Mouse (Mus musculus): Measurements from ENCODE around the gene Itsn2. TPM values are rescaled to one million over a fixed set of nuclear protein-coding genes. Genes with fewer than 3 reads are reported as not detected.
"Not testable (repeated sequence)": the region's sequence is repeated elsewhere in the genome, so short reads cannot be mapped to it uniquely, and the experiment has no call there.

The Itsn2 gene
- polyA plus RNA-seq, 1 experiment from 2014 or later, result 41.2 TPM

DNA sequence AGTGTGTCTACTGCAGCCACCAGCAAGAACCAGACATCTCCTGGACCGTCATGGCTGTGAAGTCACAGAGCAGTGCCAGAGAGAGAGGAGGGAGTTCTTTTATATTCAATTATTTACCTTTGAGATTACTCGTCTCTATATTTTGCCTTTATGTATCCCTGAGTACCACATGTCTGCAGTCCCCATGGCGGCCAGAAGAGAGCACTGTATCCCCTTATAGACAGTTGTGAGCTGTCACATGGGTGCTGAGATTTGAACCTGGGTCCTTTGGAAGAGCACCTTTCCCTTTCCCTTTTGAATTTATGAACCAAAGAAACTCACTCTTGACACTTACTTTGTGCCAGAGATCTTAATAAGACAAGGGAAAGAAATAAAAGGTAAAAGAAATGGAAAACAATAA lies 136.7 kb downstream of the Itsn2 start:
- Histone ChIP-seq H3K9ac (ENCODE audit: low read depth, low read length) (no peak overlapping the region), H3K36me3 (ENCODE audit: control insufficient read depth, insufficient read depth, low read length) (no peaks in the 10 kb centered on the region), H3K4me1 (ENCODE audit: control insufficient read depth, insufficient read depth, low read length) (no peaks in the 10 kb centered on the region), H3K9me3 (replicated peaks; ENCODE audit: control insufficient read depth, low read length) (no peaks in the 10 kb centered on the region), H3K27ac (ENCODE audit: low read depth, low read length) (no peak overlapping the region), H3K4me3 (ENCODE audit: low read depth, low read length) (no peak overlapping the region), H3K4me2 (no peak overlapping the region), H3K27me3 (ENCODE audit: control insufficient read depth, insufficient read depth, low read length) (no peaks in the 10 kb centered on the region)
- WGBS (ENCODE audit: insufficient replicate concordance), result 85% methylated on average over 3 of the region's 3 CpGs
- ATAC-seq (replicated peaks; ENCODE audit: insufficient number of reproducible peaks, low FRiP score, low TSS enrichment), result no peak

GRCm38 (mm10) chr12:4731629-4732028 lies 139.2 kb downstream of the Itsn2 start:
- Histone ChIP-seq H3K9ac (ENCODE audit: low read depth, low read length) (no peak overlapping the region), H3K36me3 (ENCODE audit: control insufficient read depth, insufficient read depth, low read length) (no peaks in the 10 kb centered on the region), H3K4me1 (ENCODE audit: control insufficient read depth, insufficient read depth, low read length) (no peaks in the 10 kb centered on the region), H3K4me2 (no peak overlapping the region), H3K27me3 (ENCODE audit: control insufficient read depth, insufficient read depth, low read length) (no peaks in the 10 kb centered on the region), H3K4me3 (ENCODE audit: low read depth, low read length) (no peak overlapping the region), H3K27ac (ENCODE audit: low read depth, low read length) (no peak overlapping the region), H3K9me3 (replicated peaks; ENCODE audit: control insufficient read depth, low read length) (no peaks in the 10 kb centered on the region)
- no peak for ATAC-seq (replicated peaks; ENCODE audit: insufficient number of reproducible peaks, low FRiP score, low TSS enrichment)
- 63% methylated on average over 4 of the region's 4 CpGs for WGBS (ENCODE audit: insufficient replicate concordance)

DNA sequence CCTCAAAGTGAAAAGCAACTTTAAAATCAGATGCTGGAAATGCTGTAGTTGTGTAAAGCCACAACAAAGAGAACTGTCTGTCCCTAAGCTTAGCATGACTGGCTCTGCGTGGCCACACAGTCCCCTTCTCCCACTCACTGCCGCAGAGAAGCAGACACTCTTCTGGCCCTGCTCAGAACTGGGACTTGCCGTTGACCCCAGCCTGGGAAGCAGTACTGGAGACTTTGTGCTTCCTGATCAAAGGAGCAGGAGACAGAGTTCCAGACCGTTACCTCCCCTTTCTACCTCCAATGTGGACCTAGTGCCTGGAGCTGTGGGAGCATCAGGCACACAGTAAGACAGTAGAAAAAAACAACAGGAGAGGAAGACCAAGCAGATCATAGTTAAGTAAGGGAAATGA lies 139.9 kb downstream of the Itsn2 start:
- no peaks in the 10 kb centered on the region for H3K4me1 ChIP-seq (ENCODE audit: control insufficient read depth, insufficient read depth, low read length)
- no peaks in the 10 kb centered on the region for H3K36me3 ChIP-seq (ENCODE audit: control insufficient read depth, insufficient read depth, low read length)
- no peak overlapping the region for H3K9ac ChIP-seq (ENCODE audit: low read depth, low read length)
- no peak overlapping the region for H3K4me2 ChIP-seq
- no peaks in the 10 kb centered on the region for H3K27me3 ChIP-seq (ENCODE audit: control insufficient read depth, insufficient read depth, low read length)
- 54% methylated on average over 4 of the region's 4 CpGs for WGBS (ENCODE audit: insufficient replicate concordance)
- no peak overlapping the region for H3K27ac ChIP-seq (ENCODE audit: low read depth, low read length)
- H3K9me3 ChIP-seq (replicated peaks; ENCODE audit: control insufficient read depth, low read length), result no peaks in the 10 kb centered on the region
- no peak for ATAC-seq (replicated peaks; ENCODE audit: insufficient number of reproducible peaks, low FRiP score, low TSS enrichment)
- H3K4me3 ChIP-seq (ENCODE audit: low read depth, low read length), result no peak overlapping the region

DNA sequence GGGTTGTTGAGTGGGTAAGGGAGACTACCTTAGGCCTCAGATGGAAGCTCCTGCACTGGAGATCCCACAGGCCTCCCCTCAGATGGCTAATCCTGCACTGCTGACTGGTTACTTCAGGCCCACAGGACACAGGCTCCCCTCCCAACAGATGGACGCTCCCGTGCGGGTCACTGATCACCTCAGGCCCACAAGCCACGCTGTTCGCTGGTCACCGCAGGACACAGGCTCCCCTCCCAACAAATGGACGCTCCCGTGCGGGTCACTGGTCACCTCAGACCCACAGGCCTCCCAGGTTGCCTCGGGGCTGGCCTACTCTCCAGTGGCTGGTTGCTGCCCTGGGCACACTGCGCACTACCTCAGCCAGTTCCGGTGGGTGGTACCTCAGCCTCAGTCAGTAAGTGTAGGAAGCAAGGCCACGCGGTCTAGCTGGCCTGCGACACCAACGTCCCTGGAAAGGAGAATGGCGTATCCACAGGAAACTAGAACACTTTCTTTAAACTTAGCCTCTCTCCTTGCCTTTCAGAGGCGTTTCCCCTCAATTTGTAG lies 145.7 kb downstream of the Itsn2 start, which contains the start of gene Fam228a:
TSS of gene Fam228a (minus strand) at position 400 of the 546 bp plus-strand sequence.
- Histone ChIP-seq H3K36me3 (ENCODE audit: control insufficient read depth, insufficient read depth, low read length) (no peaks in the 10 kb centered on the region), H3K4me3 (ENCODE audit: low read depth, low read length) (no peak within 1 kb of the TSS), H3K27me3 (ENCODE audit: control insufficient read depth, insufficient read depth, low read length) (no peaks in the 10 kb centered on the region), H3K4me2 (no peak within 1 kb of the TSS), H3K27ac (ENCODE audit: low read depth, low read length) (no peak within 1 kb of the TSS), H3K4me1 (ENCODE audit: control insufficient read depth, insufficient read depth, low read length) (no peaks in the 10 kb centered on the region), H3K9me3 (replicated peaks; ENCODE audit: control insufficient read depth, low read length) (no peaks in the 10 kb centered on the region), H3K9ac (ENCODE audit: low read depth, low read length) (no peak within 1 kb of the TSS)
- 86% methylated on average over 18 of the region's 18 CpGs for WGBS (ENCODE audit: insufficient replicate concordance)
- ATAC-seq (replicated peaks; ENCODE audit: insufficient number of reproducible peaks, low FRiP score, low TSS enrichment), result no peak

DNA sequence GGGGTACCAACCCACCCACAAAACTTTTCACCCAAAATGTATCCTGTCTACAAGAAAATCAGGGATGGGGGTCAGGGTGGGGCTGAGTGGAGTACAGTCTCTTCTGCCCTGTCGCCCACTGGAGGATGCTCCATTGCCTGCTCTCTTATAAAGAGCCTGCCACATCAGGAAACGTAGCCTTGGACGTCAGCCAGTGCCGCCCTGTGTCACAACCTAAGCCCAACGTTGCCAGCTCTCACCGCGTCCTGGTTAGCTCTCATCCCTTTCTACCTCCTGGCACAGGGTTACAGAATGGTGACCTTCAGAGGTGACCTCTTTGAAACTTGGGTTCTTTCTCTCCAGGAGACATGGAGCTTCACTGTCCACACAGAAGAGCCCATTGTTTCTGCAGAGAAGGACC lies 148.4 kb downstream of the Itsn2 start:
- no peak for ATAC-seq (replicated peaks; ENCODE audit: insufficient number of reproducible peaks, low FRiP score, low TSS enrichment)
- 78% methylated on average over 7 of the region's 7 CpGs for WGBS (ENCODE audit: insufficient replicate concordance)
- Histone ChIP-seq H3K4me3 (ENCODE audit: low read depth, low read length) (no peak overlapping the region), H3K27ac (ENCODE audit: low read depth, low read length) (no peak overlapping the region), H3K4me1 (ENCODE audit: control insufficient read depth, insufficient read depth, low read length) (no peaks in the 10 kb centered on the region), H3K36me3 (ENCODE audit: control insufficient read depth, insufficient read depth, low read length) (no peaks in the 10 kb centered on the region), H3K9ac (ENCODE audit: low read depth, low read length) (no peak overlapping the region), H3K27me3 (ENCODE audit: control insufficient read depth, insufficient read depth, low read length) (no peaks in the 10 kb centered on the region), H3K9me3 (replicated peaks; ENCODE audit: control insufficient read depth, low read length) (no peaks in the 10 kb centered on the region), H3K4me2 (no peak overlapping the region)

GRCm38 (mm10) chr12:4742183-4742582 lies 149.7 kb downstream of the Itsn2 start:
- Histone ChIP-seq H3K4me3 (ENCODE audit: low read depth, low read length) (no peak overlapping the region), H3K27me3 (ENCODE audit: control insufficient read depth, insufficient read depth, low read length) (no peaks in the 10 kb centered on the region), H3K4me2 (no peak overlapping the region), H3K9ac (ENCODE audit: low read depth, low read length) (no peak overlapping the region), H3K36me3 (ENCODE audit: control insufficient read depth, insufficient read depth, low read length) (no peaks in the 10 kb centered on the region), H3K4me1 (ENCODE audit: control insufficient read depth, insufficient read depth, low read length) (no peaks in the 10 kb centered on the region), H3K9me3 (replicated peaks; ENCODE audit: control insufficient read depth, low read length) (no peaks in the 10 kb centered on the region), H3K27ac (ENCODE audit: low read depth, low read length) (no peak overlapping the region)
- ATAC-seq (replicated peaks; ENCODE audit: insufficient number of reproducible peaks, low FRiP score, low TSS enrichment), result no peak
- WGBS (ENCODE audit: insufficient replicate concordance), result 72% methylated on average over 3 of the region's 3 CpGs

DNA sequence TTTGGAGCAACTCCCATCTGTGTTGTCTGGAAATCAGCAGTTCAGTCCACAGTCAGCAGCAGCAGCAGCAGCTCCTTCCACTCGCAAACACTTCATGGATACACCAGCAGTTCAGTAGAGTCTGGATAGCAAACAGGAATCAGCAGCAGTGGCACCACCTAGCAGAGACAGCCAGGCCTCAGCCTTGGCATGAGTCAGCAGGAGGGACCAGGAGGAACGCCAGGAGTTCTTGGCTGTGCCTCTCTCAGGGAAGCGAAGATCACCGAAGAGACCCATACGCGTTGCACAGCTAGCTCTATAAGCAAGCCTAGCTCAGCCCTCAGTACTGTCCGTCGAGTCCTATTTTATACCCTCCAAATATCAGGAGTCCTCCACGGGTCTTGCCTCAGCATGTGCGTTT lies 152.0 kb downstream of the Itsn2 start:
- no peak for ATAC-seq (replicated peaks; ENCODE audit: insufficient number of reproducible peaks, low FRiP score, low TSS enrichment)
- WGBS (ENCODE audit: insufficient replicate concordance), result 85% methylated on average over 10 of the region's 10 CpGs
- Histone ChIP-seq H3K36me3 (ENCODE audit: control insufficient read depth, insufficient read depth, low read length) (no peaks in the 10 kb centered on the region), H3K27me3 (ENCODE audit: control insufficient read depth, insufficient read depth, low read length) (no peaks in the 10 kb centered on the region), H3K4me2 (no peak overlapping the region), H3K9ac (ENCODE audit: low read depth, low read length) (no peak overlapping the region), H3K4me1 (ENCODE audit: control insufficient read depth, insufficient read depth, low read length) (no peaks in the 10 kb centered on the region), H3K9me3 (replicated peaks; ENCODE audit: control insufficient read depth, low read length) (no peaks in the 10 kb centered on the region), H3K27ac (ENCODE audit: low read depth, low read length) (no peak overlapping the region), H3K4me3 (ENCODE audit: low read depth, low read length) (no peak overlapping the region)

GRCm38 (mm10) chr12:4754451-4754850 lies 162.0 kb downstream of the Itsn2 start:
- not testable (repeated sequence) for ATAC-seq (replicated peaks; ENCODE audit: insufficient number of reproducible peaks, low FRiP score, low TSS enrichment); H3K36me3 ChIP-seq (ENCODE audit: control insufficient read depth, insufficient read depth, low read length); H3K9me3 ChIP-seq (replicated peaks; ENCODE audit: control insufficient read depth, low read length); H3K4me3 ChIP-seq (ENCODE audit: low read depth, low read length); H3K4me1 ChIP-seq (ENCODE audit: control insufficient read depth, insufficient read depth, low read length); H3K9ac ChIP-seq (ENCODE audit: low read depth, low read length); H3K4me2 ChIP-seq; H3K27ac ChIP-seq (ENCODE audit: low read depth, low read length); H3K27me3 ChIP-seq (ENCODE audit: control insufficient read depth, insufficient read depth, low read length)
- WGBS (ENCODE audit: insufficient replicate concordance), result 86% methylated on average over 4 of the region's 4 CpGs

- ATAC-seq (replicated peaks; ENCODE audit: insufficient number of reproducible peaks, low FRiP score, low TSS enrichment), result no peak
- no peak overlapping the region for H3K4me2 ChIP-seq
- H3K4me1 ChIP-seq (ENCODE audit: control insufficient read depth, insufficient read depth, low read length), result no peaks in the 10 kb centered on the region
- no peak overlapping the region for H3K9ac ChIP-seq (ENCODE audit: low read depth, low read length)
- no peaks in the 10 kb centered on the region for H3K27me3 ChIP-seq (ENCODE audit: control insufficient read depth, insufficient read depth, low read length)
- no peak overlapping the region for H3K27ac ChIP-seq (ENCODE audit: low read depth, low read length)
- no peak overlapping the region for H3K4me3 ChIP-seq (ENCODE audit: low read depth, low read length)
- H3K9me3 ChIP-seq (replicated peaks; ENCODE audit: control insufficient read depth, low read length), result no peaks in the 10 kb centered on the region
- H3K36me3 ChIP-seq (ENCODE audit: control insufficient read depth, insufficient read depth, low read length), result no peaks in the 10 kb centered on the region
- 60% methylated on average over 1 of the region's 1 CpGs for WGBS (ENCODE audit: insufficient replicate concordance)
Observed at GRCm38 (mm10) chr12:4757060-4757459, 164.6 kb downstream of the Itsn2 start.
